Mouse (Mus musculus) liver, embryonic 14.5 days (tissue): ENCODE measurements around the gene Cfap74. TPM values are rescaled to one million over a fixed set of nuclear protein-coding genes. Genes with fewer than 3 reads are reported as not detected.

Source experiments
- ATAC-seq: fragments of 200-750 bp; cut with Nextera tagmentation; 2 replicates; pipeline ENCODE4 v1.8.0; 2017; ENCODE audit warnings: moderate number of reproducible peaks, mild to moderate bottlenecking, moderate library complexity; ENCODE audit not compliant: insufficient read depth
- DNase-seq, 3 experiments: peaks; one replicate each; pipeline ENCODE4 v3.0.0-alpha.2; 2012 to 2013; ENCODE audit warnings: low read depth in 3 of 3, low spot score in 3 of 3
- H3K27ac ChIP-seq: fragments of 300-500 bp; sonication (generic); 2 replicates; pipeline ENCODE4 v1.5.1; 2014; ENCODE audit warnings: moderate library complexity, mild to moderate bottlenecking, control low read depth, inconsistent platforms
- H3K27me3 ChIP-seq: fragments of 300-500 bp; sonication (generic); 2 replicates; pipeline ENCODE4 v1.6.1; 2014; ENCODE audit warnings: mild to moderate bottlenecking, low read length, moderate library complexity; ENCODE audit not compliant: control insufficient read depth, insufficient read depth
- H3K36me3 ChIP-seq: fragments of 300-500 bp; sonication (generic); replicated peaks from 2 replicates; pipeline ENCODE4 v1.6.1; 2014; ENCODE audit warnings: low read depth; ENCODE audit not compliant: control insufficient read depth, insufficient read depth
- H3K4me1 ChIP-seq, 2 experiments: fragments of 200-500 bp in 1 of 2; fragments of 300-500 bp in 1 of 2; sonication (generic) in 1 of 2; replicated peaks; 2 replicates each; pipeline ENCODE4 v1.6.1; 2012 to 2014; ENCODE audit warnings: antibody characterized with exemption in 1 of 2, inconsistent platforms in 1 of 2, low read length in 1 of 2; ENCODE audit not compliant: control insufficient read depth in 2 of 2, insufficient read depth in 2 of 2
- H3K4me2 ChIP-seq: fragments of 300-500 bp; sonication (generic); 2 replicates; pipeline ENCODE4 v1.6.1; 2014; ENCODE audit warnings: low read depth, mild to moderate bottlenecking, control low read depth, moderate library complexity
- H3K4me3 ChIP-seq, 2 experiments: fragments of 200-500 bp in 1 of 2; fragments of 300-500 bp in 1 of 2; sonication (generic) in 1 of 2; 2 replicates each; pipeline ENCODE4 v1.5.1; 2012 to 2014; ENCODE audit warnings: low read depth in 2 of 2, low read length in 2 of 2, mild to moderate bottlenecking in 2 of 2, control low read depth in 1 of 2, inconsistent platforms in 1 of 2, moderate library complexity in 1 of 2; ENCODE audit not compliant: insufficient read depth in 1 of 2
- H3K9ac ChIP-seq: fragments of 300-500 bp; sonication (generic); replicated peaks from 2 replicates; pipeline ENCODE4 v1.6.1; 2014; ENCODE audit warnings: mild to moderate bottlenecking, control low read depth, moderate library complexity
- H3K9me3 ChIP-seq: fragments of 300-500 bp; sonication (generic); 2 replicates; pipeline ENCODE4 v1.6.1; 2016; ENCODE audit warnings: low read length, mixed read lengths; ENCODE audit not compliant: control insufficient read depth
- CTCF ChIP-seq: IDR thresholded peaks from 2 replicates; pipeline ENCODE4 v1.5.1; 2016; ENCODE audit warnings: antibody characterized with exemption, low read depth, control low read depth
- EP300 ChIP-seq: IDR thresholded peaks from 2 replicates; pipeline ENCODE4 v1.6.1; 2016; ENCODE audit warnings: antibody characterized with exemption, low read depth
- WGBS: fragments of 180-500 bp; shearing (Covaris S2); extraction: QIAGEN DNeasy Blood & Tissue Kit; methylation state at CpG from one replicate; pipeline ENCODE4 v1.1.7; 2014; ENCODE audit not compliant: insufficient replicate concordance; 5-methylcytosine and 5-hydroxymethylcytosine counted together
- polyA plus RNA-seq, 2 experiments: library from polyadenylated mRNA; depleted of rRNA in 1 of 2; stranded (reverse) in 1 of 2; unstranded in 1 of 2; fragments of >200 nt; fragmentation: Nextera tagmentation in 1 of 2; extraction: Ambion mirVana in 1 of 2; gene quantifications; 2 replicates each; pipeline versions ENCODE4 v1.2.1 to v1.2.3; 2012 to 2014

Gene Cfap74
- polyA plus RNA-seq, 2 experiments, result 0.03 to 0.08 TPM

GRCm38 (mm10) chr4:155371797-155372735 lies 36.9 kb upstream of the Cfap74 start:
- no peaks in the 10 kb centered on the region for H3K36me3 ChIP-seq
- H3K4me2 ChIP-seq, result no peak overlapping the region
- TF ChIP-seq CTCF, result no peak
- TF ChIP-seq EP300, result no peak
- H3K27me3 ChIP-seq, result no peaks in the 10 kb centered on the region
- WGBS, result 55% methylated on average over 5 of the region's 5 CpGs
- H3K9ac ChIP-seq, result no peak overlapping the region
- no peaks in the 10 kb centered on the region for H3K9me3 ChIP-seq
- H3K27ac ChIP-seq, result no peak overlapping the region
- DNase-seq (no peak), ATAC-seq (no peak)
- no peak overlapping the region for H3K4me3 ChIP-seq
- H3K4me1 ChIP-seq, result no peaks in the 10 kb centered on the region

- no peak overlapping the region for H3K9ac ChIP-seq
- H3K27me3 ChIP-seq, result no peaks in the 10 kb centered on the region
- no peak overlapping the region for H3K4me2 ChIP-seq
- 37% methylated on average over 7 of the region's 7 CpGs for WGBS
- H3K36me3 ChIP-seq, result no peaks in the 10 kb centered on the region
- H3K27ac ChIP-seq, result no peak overlapping the region
- no peak for TF ChIP-seq CTCF
- no peak for TF ChIP-seq EP300
- ATAC-seq, result no peak
- DNase-seq, result no peak
- H3K9me3 ChIP-seq, result no peaks in the 10 kb centered on the region
- H3K4me3 ChIP-seq, result no peak overlapping the region
- H3K4me1 ChIP-seq, result no peaks in the 10 kb centered on the region
These were observed 27.0 kb upstream of the Cfap74 start for GRCm38 (mm10) chr4:155381974-155382373.

GRCm38 (mm10) chr4:155382752-155383151 lies 26.2 kb upstream of the Cfap74 start:
- 27% methylated on average over 9 of the region's 9 CpGs for WGBS
- no peaks in the 10 kb centered on the region for H3K9me3 ChIP-seq
- ATAC-seq (no peak), DNase-seq (no peak)
- no peak overlapping the region for H3K27ac ChIP-seq
- no peak for TF ChIP-seq EP300
- TF ChIP-seq CTCF, result no peak
- no peaks in the 10 kb centered on the region for H3K4me1 ChIP-seq
- H3K4me2 ChIP-seq, result no peak overlapping the region
- no peaks in the 10 kb centered on the region for H3K36me3 ChIP-seq
- no peak overlapping the region for H3K4me3 ChIP-seq
- no peak overlapping the region for H3K9ac ChIP-seq
- no peaks in the 10 kb centered on the region for H3K27me3 ChIP-seq

- no peak for DNase-seq
- H3K9ac ChIP-seq, result no peak overlapping the region
- no peak for ATAC-seq
These were observed 25.7 kb upstream of the Cfap74 start for GRCm38 (mm10) chr4:155383326-155383725.

GRCm38 (mm10) chr4:155387166-155387565 lies 21.8 kb upstream of the Cfap74 start:
- Histone ChIP-seq H3K36me3 (no peaks in the 10 kb centered on the region), H3K4me3 (no peak overlapping the region), H3K4me2 (no peak overlapping the region), H3K9me3 (no peaks in the 10 kb centered on the region), H3K9ac (no peak overlapping the region), H3K27ac (no peak overlapping the region), H3K27me3 (no peaks in the 10 kb centered on the region), H3K4me1 (no peaks in the 10 kb centered on the region)
- DNase-seq (no peak), ATAC-seq (no peak)
- TF ChIP-seq EP300, result no peak
- TF ChIP-seq CTCF, result no peak
- WGBS, result 70% methylated on average over 8 of the region's 8 CpGs

More at GRCm38 (mm10) chr4:155383326-155383725, 25.7 kb upstream of the Cfap74 start:
- Histone ChIP-seq H3K36me3 (no peaks in the 10 kb centered on the region), H3K4me2 (no peak overlapping the region), H3K4me1 (no peaks in the 10 kb centered on the region), H3K9me3 (no peaks in the 10 kb centered on the region), H3K27me3 (no peaks in the 10 kb centered on the region), H3K27ac (no peak overlapping the region), H3K4me3 (no peak overlapping the region)
- TF ChIP-seq EP300 (no peak), CTCF (no peak)
- 35% methylated on average over 4 of the region's 4 CpGs for WGBS
